Mouse (Mus musculus): ENCODE measurements around the gene Lyrm1.
A peak's percentile ranks its signal among the peaks of the same experiment; 100 is the strongest.

The Lyrm1 gene

GRCm38 (mm10) chr7:119965651-119966395, 70.2 kb downstream of the Lyrm1 start:
- no peak for DNase-seq

- no peak for DNase-seq
These were observed 73.7 kb downstream of the Lyrm1 start for GRCm38 (mm10) chr7:119969320-119969719.

- DNase-seq: no peak
These were observed 78.6 kb downstream of the Lyrm1 start for GRCm38 (mm10) chr7:119974214-119974613.

- DNase-seq: peak; percentile 25 to 27
These were observed 80.6 kb downstream of the Lyrm1 start for GRCm38 (mm10) chr7:119976256-119976655.

- no peak for DNase-seq
These were observed 81.9 kb downstream of the Lyrm1 start for GRCm38 (mm10) chr7:119977574-119977973.

GRCm38 (mm10) chr7:119978576-119978975, 82.9 kb downstream of the Lyrm1 start:
- no peak for DNase-seq

GRCm38 (mm10) chr7:119980170-119980569, 84.5 kb downstream of the Lyrm1 start:
- DNase-seq: no peak

- DNase-seq: peak in 1 of 2 experiments; percentile 10
These were observed 89.7 kb downstream of the Lyrm1 start for GRCm38 (mm10) chr7:119985279-119985912.

GRCm38 (mm10) chr7:119997066-119997465, 101.4 kb downstream of the Lyrm1 start:
- no peak for DNase-seq

All from cerebellum, adult 18-20 months (tissue).